Mouse (Mus musculus) effector memory CD4-positive, alpha-beta T cell, adult 5 months (primary cell): ENCODE measurements around the gene Ankrd65. TPM values are rescaled to one million over a fixed set of nuclear protein-coding genes. Genes with fewer than 3 reads are reported as not detected.

ENCODE experiments used
- polyA plus RNA-seq: library from polyadenylated mRNA; unstranded; fragments of 100-300 nt; shearing (Covaris generic); gene quantifications from one replicate; pipeline ENCODE4 v1.2.1, GENCODE M21; 2017

Ankrd65 gene
- not detected for polyA plus RNA-seq

DNA sequence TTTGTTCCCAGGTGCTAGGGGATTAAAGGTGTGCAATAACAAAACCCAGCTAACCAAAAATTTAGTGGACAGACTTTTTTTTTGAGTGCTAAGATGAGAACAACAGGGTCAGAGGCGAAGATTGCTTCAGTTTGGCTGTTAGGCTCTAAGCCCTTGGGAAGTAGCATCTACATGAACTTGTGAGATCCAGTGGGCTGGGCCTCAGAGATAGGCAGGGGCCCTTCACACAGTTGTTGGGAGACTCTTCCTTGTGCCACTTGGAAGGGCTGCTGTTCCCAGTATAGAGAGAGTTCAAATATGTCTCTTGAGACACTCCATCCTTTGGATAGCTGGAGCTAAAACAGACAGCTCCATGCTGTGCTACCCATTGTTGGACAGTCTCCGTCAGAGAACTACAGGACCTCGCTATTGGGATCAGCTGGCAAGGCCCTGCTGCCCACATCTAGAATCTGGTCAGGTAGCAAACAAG is at the start of gene Ankrd65:
Gene Ankrd65, plus strand, starts transcription at position 419 of the 469 bp plus-strand sequence.

DNA sequence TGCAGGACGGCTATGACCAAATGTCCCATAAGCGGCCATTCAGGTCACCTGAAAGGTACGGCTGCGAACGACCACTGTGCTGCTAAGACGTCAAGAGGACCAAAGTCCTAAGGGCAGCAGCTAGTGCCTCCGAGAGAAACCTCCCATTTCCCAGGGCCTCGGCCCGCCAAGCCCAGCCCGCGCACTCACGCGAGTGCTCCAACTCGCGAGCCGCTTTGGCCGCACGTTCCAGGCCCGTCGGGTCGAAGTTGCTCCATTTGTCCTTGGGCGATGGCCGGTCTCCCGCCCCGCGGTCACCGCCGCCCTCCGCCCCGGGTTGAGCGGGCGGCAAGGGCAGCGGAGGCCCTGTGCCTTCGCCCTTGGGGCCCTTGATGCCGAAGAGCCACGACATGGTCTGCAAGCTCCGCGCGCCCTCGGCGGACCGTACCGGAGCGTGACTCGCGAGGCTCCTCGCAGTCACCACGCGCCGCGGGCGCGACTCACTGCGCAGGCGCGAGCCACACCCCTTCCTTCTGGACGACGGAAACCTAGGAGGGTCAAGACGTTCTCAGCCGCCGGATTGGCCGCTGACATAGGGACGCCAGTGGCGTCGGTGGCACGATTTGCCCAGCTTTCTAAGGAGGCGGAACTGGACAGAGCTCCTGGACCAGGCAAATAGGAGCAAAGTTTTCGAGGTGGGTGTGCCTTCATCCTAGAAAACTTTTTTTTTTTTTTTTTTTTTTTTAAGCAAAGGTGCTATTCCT is 29.5 kb upstream of the Ankrd65 start, which contains the start of gene Atad3a:
Gene Atad3a, minus strand, starts transcription at position 481 of the 743 bp plus-strand sequence.

DNA sequence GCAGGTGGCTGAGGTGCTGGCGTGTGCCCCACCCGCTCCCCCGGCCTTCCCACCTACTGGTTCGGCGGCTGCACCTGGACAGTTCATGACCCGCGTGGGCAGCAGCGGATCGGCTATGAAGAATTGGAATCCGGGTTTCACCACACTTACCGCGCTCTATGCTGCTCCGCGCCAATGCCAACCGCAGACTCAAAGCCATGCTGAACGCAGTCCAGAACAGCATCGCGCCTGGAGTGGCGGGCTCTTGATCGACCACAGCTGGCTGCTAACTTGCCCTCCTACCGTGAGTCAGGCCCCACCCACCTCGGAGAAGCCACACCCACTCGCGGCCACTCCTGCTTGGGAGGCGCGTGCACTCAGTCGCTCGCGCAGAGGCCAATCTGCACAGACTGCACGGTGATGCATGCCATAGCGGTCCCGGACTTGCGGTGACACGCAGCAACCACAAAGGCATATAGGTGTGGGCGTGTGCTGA is 15.9 kb upstream of the Ankrd65 start, which contains the start of gene Vwa1:
Gene Vwa1, minus strand, starts transcription at position 419 of the 475 bp plus-strand sequence.

DNA sequence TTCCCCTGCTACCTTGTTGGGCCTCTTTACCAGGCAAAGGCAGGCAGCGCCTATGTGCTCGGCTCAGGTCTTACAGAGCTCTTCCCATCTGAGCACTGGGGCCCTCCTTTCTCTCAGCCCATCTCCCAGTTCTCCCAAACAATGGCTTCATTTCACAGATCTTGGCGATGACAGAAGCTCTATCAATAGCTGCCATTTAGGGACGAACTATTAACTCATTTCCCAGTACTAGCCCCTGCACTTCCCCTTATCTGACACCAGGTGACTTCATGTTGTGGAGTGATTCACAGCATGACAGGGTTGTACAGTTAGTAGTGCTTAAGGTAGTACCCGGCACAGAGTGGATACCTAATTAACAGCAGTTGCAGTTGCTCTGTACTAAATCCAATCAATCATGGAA is 4.4 kb upstream of the Ankrd65 start, which contains the start of gene Tmem88b:
Gene Tmem88b, minus strand, starts transcription at position 56 of the 400 bp plus-strand sequence.

GRCm38 (mm10) chr4:155802741-155803339 is 12.6 kb downstream of the Ankrd65 start, which contains the start of gene Mrpl20:
TSS of gene Mrpl20 (plus strand) at chr4:155802878.

DNA sequence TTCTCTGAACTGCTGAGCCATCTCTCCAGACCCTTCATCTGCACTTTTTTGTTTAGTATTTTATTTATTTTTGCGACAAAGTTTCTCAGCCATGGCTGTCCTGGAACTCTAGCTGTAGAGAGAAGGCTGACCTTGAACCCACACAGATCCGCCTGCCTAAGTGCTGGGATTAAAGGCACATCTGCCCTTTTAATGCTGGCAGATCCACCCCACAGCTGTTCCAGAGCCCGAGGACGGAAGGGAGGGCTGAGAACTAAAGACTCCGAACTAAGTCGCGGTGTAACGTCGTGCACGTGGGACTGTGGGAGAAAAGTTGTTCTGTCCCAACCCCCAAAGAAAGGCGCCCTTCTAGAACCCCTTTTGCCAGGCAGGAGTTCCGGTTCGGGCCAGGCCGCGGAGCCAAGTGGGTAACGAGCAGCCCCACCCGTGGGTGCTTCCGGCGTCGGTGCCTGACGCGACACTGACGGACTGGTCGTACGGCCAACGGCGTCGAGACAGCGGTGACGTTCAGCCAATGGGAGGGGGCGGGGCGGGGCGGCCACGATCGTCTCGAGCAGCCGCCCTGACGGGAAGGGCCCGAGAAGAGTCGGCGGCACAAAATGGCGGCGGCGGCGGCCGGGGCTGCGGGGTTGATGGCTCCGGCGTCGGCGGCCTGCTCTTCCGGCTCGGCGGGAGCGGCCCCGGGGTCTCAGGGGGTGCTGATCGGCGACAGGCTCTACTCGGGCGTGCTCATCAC is 21.9 kb downstream of the Ankrd65 start, which contains the start of gene Ccnl2:
Gene Ccnl2, plus strand, starts transcription at position 561 of the 736 bp plus-strand sequence.

DNA sequence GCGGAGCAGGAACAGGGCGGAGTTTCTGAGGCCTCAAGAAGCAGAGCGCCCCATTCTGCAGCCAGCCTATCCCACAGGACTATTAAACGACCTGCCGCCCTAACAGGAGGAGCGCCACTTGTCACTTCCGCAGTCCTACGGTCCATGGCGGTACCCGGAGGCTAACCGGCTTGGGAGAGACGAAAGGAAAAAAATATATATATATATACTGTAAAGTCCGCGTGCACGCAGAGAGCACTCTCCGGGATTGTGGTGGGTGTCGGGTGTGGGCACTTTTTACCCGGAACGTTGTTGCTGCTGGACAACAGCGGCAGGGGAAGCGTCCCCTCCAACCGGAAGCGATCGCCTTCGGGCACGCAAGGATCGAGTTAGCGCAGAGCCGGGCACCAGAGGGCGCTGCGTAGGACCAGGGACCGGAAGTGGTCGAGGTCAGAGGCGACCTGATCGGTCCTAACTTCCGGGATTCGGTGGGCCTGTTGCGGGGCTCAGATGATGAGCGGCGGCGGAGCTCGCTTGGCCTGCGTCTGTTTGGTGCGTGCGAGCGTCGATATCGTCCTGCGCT is 41.0 kb downstream of the Ankrd65 start, which contains the start of gene Aurkaip1:
Gene Aurkaip1, plus strand, starts transcription at position 68 of the 562 bp plus-strand sequence.

GRCm38 (mm10) chr4:155839483-155839910 is 49.3 kb downstream of the Ankrd65 start, which contains the start of gene Mxra8:
TSS of gene Mxra8 (plus strand) at chr4:155839680.

DNA sequence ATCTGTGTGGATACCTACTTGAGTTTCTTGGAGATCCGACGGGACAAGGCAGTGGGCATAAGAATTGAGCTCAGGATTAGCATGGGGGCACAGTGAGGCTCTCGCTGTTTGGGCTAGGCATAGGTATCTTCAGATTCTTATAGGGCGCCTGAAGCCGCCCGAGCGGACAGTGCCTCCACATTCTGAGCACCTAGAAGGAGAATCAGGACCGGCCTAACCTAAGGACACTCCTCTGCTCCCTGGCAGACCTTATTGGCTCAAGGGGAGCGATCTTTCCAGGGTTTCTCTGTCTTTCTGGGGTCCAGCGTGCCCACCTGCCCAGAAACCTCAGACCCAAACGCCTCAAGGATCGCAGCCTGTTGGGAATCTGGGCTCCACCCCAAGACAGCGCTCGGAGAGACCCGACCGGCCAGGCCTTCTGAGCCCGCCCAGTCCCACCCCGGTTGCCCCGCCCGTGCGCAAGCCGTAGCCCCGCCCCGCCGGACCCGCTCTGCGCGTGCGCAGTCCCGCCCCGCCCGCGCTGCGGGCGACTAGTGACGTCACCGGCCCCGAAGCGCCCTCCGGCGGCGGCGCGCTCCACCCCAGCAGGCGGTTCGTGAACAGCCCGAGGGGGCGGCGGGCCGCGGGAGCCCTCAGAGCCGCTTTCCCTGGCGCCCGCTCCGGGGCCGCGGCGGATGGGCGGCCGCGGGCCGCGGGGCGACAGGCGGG is 56.8 kb downstream of the Ankrd65 start, which contains the start of gene Dvl1:
Gene Dvl1, plus strand, starts transcription at position 532 of the 708 bp plus-strand sequence.

Other genes with a start within 250 kb of the Ankrd65 start
- 98.5 TPM for gene Nadk, start 228.1 kb upstream of the Ankrd65 start, polyA plus RNA-seq
- 25.6 TPM for gene Slc35e2, start 189.0 kb upstream of the Ankrd65 start, polyA plus RNA-seq
- gene Cdk11b, start 165.6 kb upstream of the Ankrd65 start, polyA plus RNA-seq: 793 TPM
- gene Gm10563, start 145.0 kb upstream of the Ankrd65 start, polyA plus RNA-seq: not detected
- not detected for gene Mmp23, start 137.1 kb upstream of the Ankrd65 start, polyA plus RNA-seq
- 48.6 TPM for gene Mib2, start 121.2 kb upstream of the Ankrd65 start, polyA plus RNA-seq
- gene Fndc10, start 96.1 kb upstream of the Ankrd65 start, polyA plus RNA-seq: 11.6 TPM
- gene Ssu72, start 85.6 kb upstream of the Ankrd65 start, polyA plus RNA-seq: 83.3 TPM
- 0.11 TPM for gene Tmem240, start 55.6 kb upstream of the Ankrd65 start, polyA plus RNA-seq
- 69.8 TPM for gene Atad3a, start 29.3 kb upstream of the Ankrd65 start, polyA plus RNA-seq
- 0.14 TPM for gene Vwa1, start 15.7 kb upstream of the Ankrd65 start, polyA plus RNA-seq
- gene Tmem88b, start 4.6 kb upstream of the Ankrd65 start, polyA plus RNA-seq: not detected
- gene Mrpl20, start 12.4 kb downstream of the Ankrd65 start, polyA plus RNA-seq: 52.7 TPM
- gene Ccnl2, start 22.1 kb downstream of the Ankrd65 start, polyA plus RNA-seq: 336 TPM
- gene Aurkaip1, start 40.8 kb downstream of the Ankrd65 start, polyA plus RNA-seq: 103 TPM
- 1.7 TPM for gene Mxra8, start 49.2 kb downstream of the Ankrd65 start, polyA plus RNA-seq
- 78.2 TPM for gene Dvl1, start 57.0 kb downstream of the Ankrd65 start, polyA plus RNA-seq
- 0.66 TPM for gene Tas1r3, start 72.9 kb downstream of the Ankrd65 start, polyA plus RNA-seq
- gene Cptp, start 79.0 kb downstream of the Ankrd65 start, polyA plus RNA-seq: 4.3 TPM
- gene Ints11, start 79.1 kb downstream of the Ankrd65 start, polyA plus RNA-seq: 58.5 TPM
- gene Pusl1, start 101.3 kb downstream of the Ankrd65 start, polyA plus RNA-seq: 29.1 TPM
- 29.0 TPM for gene Acap3, start 101.4 kb downstream of the Ankrd65 start, polyA plus RNA-seq
- 163 TPM for gene Ube2j2, start 153.4 kb downstream of the Ankrd65 start, polyA plus RNA-seq
- gene C1qtnf12, start 171.9 kb downstream of the Ankrd65 start, polyA plus RNA-seq: 4.2 TPM
- gene B3galt6, start 202.2 kb downstream of the Ankrd65 start, polyA plus RNA-seq: 7.5 TPM
- 443 TPM for gene Sdf4, start 202.4 kb downstream of the Ankrd65 start, polyA plus RNA-seq
- gene Tnfrsf4, start 223.4 kb downstream of the Ankrd65 start, polyA plus RNA-seq: 675 TPM
- gene Tnfrsf18, start 235.7 kb downstream of the Ankrd65 start, polyA plus RNA-seq: 435 TPM